Mouse (Mus musculus) MEL (cell line): ENCODE measurements around the gene Stab2.

Experiments used
- BHLHE40 ChIP-seq: IDR thresholded peaks from 2 replicates; pipeline ENCODE4 v1.6.1; 2012; ENCODE audit warnings: low read depth, mild to moderate bottlenecking, inconsistent platforms, low read length, improper control_type of control experiment, borderline replicate concordance
- CTCF ChIP-seq, 3 experiments: IDR thresholded peaks in 2 of 3; conservative IDR thresholded peaks in 1 of 3; 2 replicates each; pipeline ENCODE4 v1.5.1; 2011 to 2012; ENCODE audit warnings: low read length in 3 of 3, low read depth in 2 of 3, mild to moderate bottlenecking in 2 of 3, improper control_type of control experiment in 1 of 3, inconsistent platforms in 1 of 3, mixed read lengths in 1 of 3, moderate library complexity in 1 of 3; ENCODE audit not compliant: control insufficient read depth in 1 of 3, insufficient read depth in 1 of 3, poor library complexity in 1 of 3, severe bottlenecking in 1 of 3
- MEF2A ChIP-seq: IDR thresholded peaks from 2 replicates; pipeline ENCODE4 v1.6.1; 2014; ENCODE audit warnings: low read depth, mild to moderate bottlenecking, inconsistent platforms, low read length, improper control_type of control experiment; ENCODE audit not compliant: poor library complexity, insufficient replicate concordance, severe bottlenecking; ENCODE audit errors: extremely low read depth
- POLR2A ChIP-seq, 2 experiments: IDR thresholded peaks; 2 replicates each; pipeline ENCODE4 v1.6.1; 2011 to 2012; ENCODE audit warnings: low read length in 2 of 2, mild to moderate bottlenecking in 2 of 2, control low read depth in 1 of 2, improper control_type of control experiment in 1 of 2, low read depth in 1 of 2, moderate library complexity in 1 of 2; ENCODE audit not compliant: control insufficient read depth in 1 of 2, insufficient read depth in 1 of 2, poor library complexity in 1 of 2
- SIN3A ChIP-seq: IDR thresholded peaks from 2 replicates; pipeline ENCODE4 v1.6.1; 2012; ENCODE audit warnings: low read length, improper control_type of control experiment, inconsistent platforms

DNA sequence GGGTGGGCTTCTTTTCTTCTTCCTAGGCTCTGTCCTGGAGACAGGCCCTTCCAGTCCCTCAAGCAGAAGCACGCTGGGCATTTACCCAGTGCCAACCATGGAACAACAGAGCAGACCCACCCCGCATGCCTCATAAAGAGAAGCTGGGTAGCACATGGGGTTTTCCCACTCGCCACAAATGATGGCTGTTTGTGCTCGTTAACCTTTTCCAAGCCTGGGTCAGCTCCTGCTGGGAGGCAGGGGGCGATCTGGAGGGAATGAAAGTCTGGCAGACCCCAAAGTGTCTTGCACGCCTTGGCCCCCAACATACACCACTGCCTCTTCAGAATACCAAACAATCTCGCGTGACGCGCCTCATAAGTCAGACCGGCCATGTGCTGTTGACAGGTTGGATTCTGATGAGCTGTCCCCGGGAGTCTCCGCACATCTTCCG, 28.5 kb upstream of the Stab2 start:
- no peak for TF ChIP-seq CTCF (IDR thresholded peaks at IDR 0.05 in 2 of 3, conservative IDR thresholded peaks at IDR 0.05 in 1 of 3; ENCODE audit: control insufficient read depth in 1 of 3, insufficient read depth in 1 of 3, low read depth in 2 of 3, low read length in 3 of 3, poor library complexity in 1 of 3, severe bottlenecking in 1 of 3)
- TF ChIP-seq MEF2A: no peak
- no peak for TF ChIP-seq POLR2A (IDR thresholded peaks at IDR 0.05; ENCODE audit: control insufficient read depth in 1 of 2, insufficient read depth in 1 of 2, low read depth in 1 of 2, low read length in 2 of 2, poor library complexity in 1 of 2)
- TF ChIP-seq BHLHE40: no peak
- no peak for TF ChIP-seq SIN3A
